Mouse (Mus musculus) lung, postnatal 25 days (tissue): ENCODE data around the gene Rasgrf2.
"Not testable (repeated sequence)": the region's sequence is repeated elsewhere in the genome, so short reads cannot be mapped to it uniquely, and the experiment has no call there.

Source experiments
- DNase-seq: peaks from one replicate; pipeline ENCODE4 v3.0.0; 2022; ENCODE audit warnings: low spot score

Rasgrf2 gene

GRCm38 (mm10) chr13:92131384-92132150, at the start of gene Rasgrf2:
Rasgrf2 (minus strand) TSS chr13:92131656.
- DNase-seq = no peak

DNA sequence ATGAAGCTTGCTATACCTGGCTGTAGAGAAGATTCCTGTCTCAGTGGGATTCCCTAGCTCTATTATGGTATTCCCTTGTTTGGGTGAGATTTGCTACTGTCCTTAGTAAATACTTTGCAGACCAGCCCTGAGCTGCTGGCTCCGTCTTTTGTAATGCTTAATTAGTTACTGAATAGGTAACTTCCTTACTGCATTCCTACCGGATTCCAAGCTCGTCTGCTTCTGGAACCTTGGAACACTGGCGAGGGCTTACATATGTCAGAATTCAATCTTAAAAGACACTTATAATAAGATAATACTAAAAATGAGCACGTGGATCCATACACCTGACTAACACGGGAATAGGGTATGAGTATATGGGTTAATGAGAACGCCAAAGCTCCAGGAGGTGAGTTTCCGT, 41.2 kb upstream of the Rasgrf2 start:
- DNase-seq = not testable (repeated sequence)

DNA sequence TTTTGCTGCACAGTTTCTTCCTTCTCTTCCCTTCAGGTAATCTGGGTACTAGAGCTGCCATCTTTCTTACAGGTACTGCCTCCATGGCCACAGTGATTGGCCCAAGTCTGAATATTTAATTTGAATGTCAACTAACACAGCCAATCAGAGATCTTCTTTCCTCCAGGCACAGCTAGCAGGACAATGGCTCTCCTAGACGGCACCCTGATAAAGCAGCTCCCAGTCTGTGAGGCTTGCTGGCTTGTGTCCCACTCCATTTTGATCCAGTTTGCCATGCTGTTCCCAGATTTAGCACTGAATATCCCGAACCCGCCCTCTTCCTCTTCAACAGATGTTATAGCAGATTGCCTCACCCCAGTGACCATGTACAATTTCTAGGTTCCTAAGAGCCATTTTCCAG, 19.1 kb upstream of the Rasgrf2 start:
- no peak for DNase-seq

- no peak for DNase-seq
Observed at GRCm38 (mm10) chr13:92148858-92149257, 17.4 kb upstream of the Rasgrf2 start.

GRCm38 (mm10) chr13:92134792-92135191, 3.3 kb upstream of the Rasgrf2 start:
- no peak for DNase-seq

DNA sequence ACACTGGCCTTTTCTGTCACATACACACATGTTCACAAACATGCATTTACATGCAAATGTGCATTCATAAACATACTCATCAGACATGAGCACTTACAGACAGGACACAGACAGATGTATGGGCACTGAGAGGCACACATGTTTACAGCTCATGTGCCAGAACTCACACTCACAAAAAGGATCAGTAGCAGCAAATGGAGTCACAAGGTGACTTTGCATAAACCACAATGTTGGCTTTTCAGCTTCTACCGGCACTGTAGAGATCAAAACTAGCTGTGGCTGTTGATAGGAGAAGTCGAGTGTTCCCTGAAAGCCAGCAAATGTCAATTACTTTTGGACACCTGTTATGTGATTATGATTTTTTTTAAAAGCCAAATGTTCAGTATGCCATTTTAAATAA, 1.1 kb upstream of the Rasgrf2 start:
- DNase-seq = no peak

DNA sequence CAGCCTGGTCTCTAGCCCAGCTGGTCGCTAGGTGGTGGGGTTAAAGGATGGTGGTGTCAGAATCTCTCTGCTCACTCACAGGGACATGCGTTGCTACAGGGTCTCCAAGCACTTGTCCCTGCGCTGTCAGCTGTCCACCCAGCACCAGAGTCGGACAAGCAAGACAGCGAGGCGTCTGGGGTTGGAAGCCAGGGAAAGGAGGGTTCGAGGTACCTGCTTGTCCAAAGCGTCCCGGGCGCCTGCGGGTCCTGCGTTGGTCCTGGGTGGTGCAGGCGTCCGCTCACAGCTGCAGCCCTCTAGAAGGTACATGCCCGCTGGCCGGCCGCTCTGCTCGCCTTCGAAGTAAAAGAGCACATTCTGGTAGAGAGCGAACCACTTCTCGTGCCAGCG, 467 bp downstream of the Rasgrf2 start:
- no peak for DNase-seq

GRCm38 (mm10) chr13:92129877-92130276, 1.6 kb downstream of the Rasgrf2 start:
- no peak for DNase-seq

- DNase-seq = no peak
Observed at GRCm38 (mm10) chr13:92125902-92126301, 5.6 kb downstream of the Rasgrf2 start.

DNA sequence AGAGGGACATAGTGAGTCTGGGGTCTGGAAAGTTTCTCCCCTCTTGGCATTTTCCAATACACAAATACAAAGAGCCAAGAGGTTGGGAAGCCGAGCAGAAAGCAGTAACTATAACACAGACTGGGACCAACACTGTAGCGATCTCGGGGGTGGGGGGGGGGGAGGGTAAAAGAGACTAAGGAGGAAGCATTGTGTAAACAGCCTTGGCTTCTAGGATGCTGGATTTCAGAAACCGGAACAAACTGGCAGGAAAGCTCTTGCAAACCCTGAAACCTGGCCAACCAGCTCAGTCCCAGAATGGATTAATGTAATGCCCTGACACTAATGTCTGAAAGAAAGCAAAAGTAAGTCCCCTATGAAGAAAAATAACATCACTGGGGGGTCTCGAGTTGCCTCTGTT, 11.8 kb downstream of the Rasgrf2 start:
- DNase-seq = peak; percentile 53

DNA sequence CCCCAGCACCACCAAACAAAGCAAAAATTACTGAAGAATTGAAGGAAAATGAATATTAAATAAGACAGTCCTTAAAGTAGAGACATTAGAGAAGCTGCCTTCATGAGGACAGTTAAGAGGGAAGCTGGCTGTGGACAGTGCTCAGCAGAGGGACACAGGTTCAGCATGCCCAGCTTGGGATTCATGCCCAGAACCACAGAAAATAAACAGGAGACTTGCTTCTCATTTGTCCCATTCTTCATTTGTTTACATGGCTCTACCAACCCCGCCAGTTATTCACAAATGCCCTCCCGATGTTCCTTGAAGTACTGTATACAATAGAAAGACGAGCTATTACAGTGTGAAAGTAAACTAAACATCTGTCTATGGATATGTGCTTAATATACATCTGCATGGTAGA, 17.4 kb downstream of the Rasgrf2 start:
- DNase-seq = peak; percentile 51

DNA sequence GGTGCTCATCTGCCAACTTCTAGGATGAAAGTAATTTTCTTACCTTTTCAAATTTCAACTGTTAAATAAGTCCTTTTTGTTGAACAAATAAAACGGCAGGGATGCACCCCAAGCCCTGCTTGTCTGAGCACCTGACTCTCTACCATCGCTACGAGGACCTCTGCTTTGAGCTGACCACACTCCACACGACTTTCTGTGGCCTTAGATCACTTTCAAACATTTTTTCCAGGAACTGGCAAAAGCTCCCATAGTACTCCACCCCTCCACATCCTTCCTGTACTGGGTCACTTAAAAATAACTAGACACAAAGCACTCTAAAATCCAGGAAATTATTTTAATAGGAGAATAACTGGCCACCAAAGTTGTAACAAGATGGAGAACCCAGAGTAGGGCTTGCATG, 23.2 kb downstream of the Rasgrf2 start:
- DNase-seq = no peak

GRCm38 (mm10) chr13:92104259-92104658, 27.2 kb downstream of the Rasgrf2 start:
- peak; percentile 41 for DNase-seq

DNA sequence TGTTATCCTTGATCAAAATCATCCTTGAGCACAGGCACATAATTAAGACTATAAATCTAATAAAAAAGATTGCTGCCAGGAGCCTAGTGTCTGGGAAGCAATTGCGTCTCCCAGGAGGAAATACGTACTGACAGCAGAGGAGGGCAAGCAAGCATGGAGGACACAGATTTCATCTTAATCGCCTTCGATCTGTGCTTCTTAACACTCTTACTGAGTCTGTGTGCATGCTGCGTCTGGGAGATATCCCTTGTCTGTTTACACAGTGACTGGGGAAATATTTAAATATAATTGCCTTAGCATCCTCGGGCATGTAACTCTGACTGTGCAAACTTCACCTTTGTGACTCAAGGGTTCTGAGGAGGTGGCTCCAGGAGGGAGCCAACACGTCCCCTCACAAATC, 33.0 kb downstream of the Rasgrf2 start:
- no peak for DNase-seq

DNA sequence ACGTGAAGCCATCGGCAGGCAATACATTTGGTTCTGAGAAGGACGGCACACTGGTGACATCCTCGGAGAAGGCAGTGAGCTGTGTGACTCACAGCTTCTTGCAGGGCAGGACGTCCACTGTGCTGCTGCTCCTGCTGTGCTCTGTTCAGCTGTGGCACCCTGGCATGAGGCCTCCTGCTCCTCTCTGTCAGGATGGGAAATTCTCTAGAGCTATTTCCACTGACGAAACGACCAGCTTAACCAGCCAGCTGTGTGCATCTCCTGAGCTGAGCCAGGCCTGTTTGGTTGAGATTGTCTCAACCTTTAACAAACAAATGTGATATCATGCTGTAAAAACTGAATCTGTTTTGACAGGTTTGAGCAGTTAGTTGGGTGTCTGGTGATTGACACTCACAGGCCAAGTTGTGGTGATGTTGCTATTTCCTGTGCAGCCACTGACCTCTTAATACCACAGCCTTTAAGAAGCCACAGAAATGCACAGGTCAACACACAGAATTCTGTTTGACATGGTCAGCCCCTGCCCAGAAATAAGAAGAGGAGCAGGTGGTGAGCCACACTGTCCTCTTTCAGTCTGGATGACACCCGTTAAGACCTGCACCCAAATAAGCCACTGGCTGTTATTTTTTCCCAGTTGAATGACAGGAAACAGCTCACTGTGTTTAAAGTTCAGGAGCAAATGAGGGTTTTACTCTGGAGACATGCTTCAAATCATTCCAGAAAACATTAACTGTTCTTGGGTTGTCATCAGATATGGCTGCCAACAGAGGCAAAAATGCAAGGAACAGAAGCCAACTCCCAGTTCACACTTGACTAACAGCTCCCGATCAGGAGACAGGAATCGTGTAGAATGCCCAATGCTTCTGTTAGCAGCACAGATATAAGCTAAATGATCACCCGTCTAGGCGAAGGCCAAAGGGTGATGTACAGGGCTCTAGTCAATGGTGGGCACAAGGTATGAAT, 36.0 kb downstream of the Rasgrf2 start:
- no peak for DNase-seq

GRCm38 (mm10) chr13:92093712-92094290, 37.7 kb downstream of the Rasgrf2 start:
- DNase-seq = no peak

DNA sequence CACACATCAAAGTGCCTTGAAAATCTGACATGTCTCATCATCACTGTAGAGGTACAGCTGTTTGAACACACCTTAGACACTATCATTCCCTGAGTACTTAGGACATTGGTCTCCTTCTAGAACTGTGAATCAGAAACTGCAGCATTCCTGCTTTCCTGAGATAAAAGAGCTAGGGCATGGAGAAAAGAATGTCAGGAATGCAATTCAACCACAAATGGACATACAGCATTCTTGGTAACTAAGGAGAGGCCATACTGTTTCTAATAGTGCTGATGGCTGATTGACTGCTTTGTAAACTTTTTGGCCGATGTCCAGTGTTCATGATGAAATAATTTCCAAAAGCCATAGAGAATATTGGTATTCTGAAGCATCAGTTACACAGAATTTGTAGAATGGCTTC, 58.3 kb downstream of the Rasgrf2 start:
- DNase-seq = no peak

DNA sequence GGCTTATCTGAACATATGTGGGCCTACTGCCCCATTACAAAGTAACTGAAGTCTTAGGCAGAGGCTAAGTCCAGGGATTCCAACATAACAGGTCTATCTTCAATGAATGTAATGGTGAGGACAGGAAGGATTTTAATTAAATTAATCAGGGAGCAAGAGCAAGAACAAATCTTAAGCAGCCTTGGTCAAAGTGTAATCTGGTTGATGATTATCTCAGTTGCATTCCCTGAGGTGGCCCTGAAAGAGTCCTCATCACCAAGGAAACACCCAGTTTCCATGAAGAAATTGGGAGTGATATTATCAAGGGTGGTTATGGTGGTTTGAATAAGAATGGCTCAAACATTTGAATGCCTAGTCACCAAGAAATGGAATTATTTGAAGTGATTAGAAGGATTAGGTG, 62.8 kb downstream of the Rasgrf2 start:
- no peak for DNase-seq

DNA sequence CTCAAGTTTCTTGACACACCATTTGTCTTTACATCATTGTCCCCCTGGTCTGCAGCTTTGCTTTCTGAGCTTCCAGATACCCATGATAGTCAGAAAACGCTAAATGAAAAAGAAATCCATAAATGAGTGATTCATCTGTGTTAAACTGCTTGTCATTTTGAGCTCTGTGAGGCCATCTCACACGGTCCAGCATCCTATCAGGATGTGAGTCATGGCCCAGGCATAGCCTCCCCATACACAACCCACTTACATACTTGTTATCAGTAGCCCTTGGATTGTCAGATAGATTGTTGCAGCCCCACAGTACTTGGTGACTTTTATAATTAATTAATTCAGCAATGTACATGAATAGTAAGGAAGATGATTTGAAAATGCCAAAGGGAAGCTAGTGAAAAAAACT, 63.6 kb downstream of the Rasgrf2 start:
- no peak for DNase-seq

- no peak for DNase-seq
Observed at GRCm38 (mm10) chr13:92053748-92054147, 77.7 kb downstream of the Rasgrf2 start.

- DNase-seq = no peak
Observed at GRCm38 (mm10) chr13:92053001-92053400, 78.5 kb downstream of the Rasgrf2 start.

DNA sequence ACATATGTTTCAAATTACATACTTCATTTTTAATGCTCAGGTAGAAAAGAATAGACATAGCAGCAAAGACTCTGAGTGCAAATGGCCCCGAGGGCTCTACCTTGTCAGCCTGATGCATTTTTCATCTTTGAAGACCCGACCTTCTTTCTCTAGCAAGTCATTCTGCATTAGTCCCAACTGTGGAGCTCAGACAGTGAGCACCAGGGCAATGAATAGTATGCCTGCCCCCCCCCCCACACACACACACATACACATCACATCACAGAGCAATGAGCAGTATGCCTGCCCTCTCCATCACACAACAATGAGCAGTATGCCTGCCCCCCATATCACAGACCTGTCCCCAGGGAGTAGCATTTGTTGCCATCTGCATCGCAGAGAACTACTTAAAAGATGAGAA, 80.2 kb downstream of the Rasgrf2 start:
- no peak for DNase-seq
